ENCODE assay signal across 23 mouse cellular contexts in genomic region chr12:29708166-29708565, GRCm38 (mm10).
DNase-seq lines count a peak whose midpoint lies in the region; ATAC-seq and TF ChIP-seq lines count a peak whose summit lies in the region.
"Had no signal": no experiment of that assay in that cellular context is flagged by ENCODE, and none has a peak within 500 bp of the region (broad histone marks: within the 10 kb centered on the region; RNA-seq: fewer than 3 reads in every experiment).

No protein-coding gene starts in this region.

- intact Hi-C loops in heart, postnatal 14 days (cut with DNase I), result no loop called here

- 0 out of 2 replicates have a peak, but pooled peaks cover 4% of the 10 kb centered on the region for H3K4me1 ChIP-seq in heart, embryonic 16.5 days (ENCODE audit: control insufficient read depth, insufficient read depth, low read length)
- H3K4me1 ChIP-seq in midbrain, postnatal 0 days (ENCODE audit: insufficient read depth, low read length), result peaks cover 3% of the 10 kb centered on the region; the same call in 1 of the 2 replicates
- peaks cover 12% of the 10 kb centered on the region for H3K4me1 ChIP-seq in midbrain, embryonic 13.5 days (replicated peaks)

- H3K27me3 ChIP-seq in heart, embryonic 16.5 days (ENCODE audit: control insufficient read depth, insufficient read depth, low read length), result no peaks in the 10 kb centered on the region
- H3K27me3 ChIP-seq in midbrain, postnatal 0 days (ENCODE audit: insufficient read depth, low read length), result no peaks in the 10 kb centered on the region
- H3K27me3 ChIP-seq in midbrain, embryonic 13.5 days, result no peaks in the 10 kb centered on the region
- H3K27me3 ChIP-seq: CH12.LX; embryonic facial prominence, embryonic 13.5 days; hindbrain, embryonic 15.5 days had no signal

- no peak overlapping the region for H3K4me3 ChIP-seq in heart, embryonic 16.5 days (ENCODE audit: low read length)
- H3K4me3 ChIP-seq in midbrain, postnatal 0 days (ENCODE audit: low read depth, low read length), result no peak overlapping the region
- H3K4me3 ChIP-seq in midbrain, embryonic 13.5 days (replicated peaks), result no peak overlapping the region
- H3K4me3 ChIP-seq: embryonic facial prominence, embryonic 13.5 days; forebrain, embryonic 12.5 days; gastrocnemius, adult 2 months; hindbrain, embryonic 15.5 days had no signal

- no peak overlapping the region for H3K27ac ChIP-seq in heart, embryonic 16.5 days (ENCODE audit: low read length)
- no peak overlapping the region for H3K27ac ChIP-seq in midbrain, postnatal 0 days (ENCODE audit: low read depth, low read length)
- no peak overlapping the region for H3K27ac ChIP-seq in midbrain, embryonic 13.5 days
- H3K27ac ChIP-seq: embryonic facial prominence, embryonic 13.5 days; forebrain, embryonic 12.5 days; gastrocnemius, adult 2 months; hindbrain, embryonic 15.5 days had no signal

- ATAC-seq in heart, embryonic 16.5 days (replicated peaks; ENCODE audit: extremely low read depth, insufficient read depth, low FRiP score), result peak; percentile 28; the same call in 1 of the 2 replicates
- no peak for ATAC-seq in midbrain, postnatal 0 days (ENCODE audit: low FRiP score)
- no peak for ATAC-seq in midbrain, embryonic 13.5 days
- ATAC-seq: activated CD4-positive, CD25-positive, alpha-beta regulatory T cell, adult 4 months; forebrain, embryonic 16.5 days; inflammation-experienced regulatory T-cells, adult 6 months; Patski had no signal

- H3K36me3 ChIP-seq in heart, embryonic 16.5 days (ENCODE audit: control insufficient read depth, insufficient read depth), result no peaks in the 10 kb centered on the region
- no peaks in the 10 kb centered on the region for H3K36me3 ChIP-seq in midbrain, postnatal 0 days (ENCODE audit: insufficient read depth, low read length)
- no peaks in the 10 kb centered on the region for H3K36me3 ChIP-seq in midbrain, embryonic 13.5 days
- H3K36me3 ChIP-seq: embryonic facial prominence, embryonic 13.5 days; forebrain, embryonic 12.5 days; hindbrain, embryonic 15.5 days had no signal

- H3K9me3 ChIP-seq in heart, embryonic 16.5 days (replicated peaks; ENCODE audit: control insufficient read depth, low read length), result no peaks in the 10 kb centered on the region
- no peaks in the 10 kb centered on the region for H3K9me3 ChIP-seq in midbrain, postnatal 0 days (ENCODE audit: low read length)
- no peaks in the 10 kb centered on the region for H3K9me3 ChIP-seq in midbrain, embryonic 13.5 days
- H3K9me3 ChIP-seq: embryonic facial prominence, embryonic 13.5 days; forebrain, embryonic 12.5 days; hindbrain, embryonic 15.5 days had no signal

- H3K4me2 ChIP-seq in heart, embryonic 16.5 days (ENCODE audit: low read depth, low read length), result no peak overlapping the region
- H3K4me2 ChIP-seq in midbrain, postnatal 0 days (ENCODE audit: low read depth, low read length, poor library complexity, severe bottlenecking), result no peak overlapping the region
- no peak overlapping the region for H3K4me2 ChIP-seq in midbrain, embryonic 13.5 days (replicated peaks)
- H3K4me2 ChIP-seq: embryonic facial prominence, embryonic 13.5 days; forebrain, embryonic 12.5 days; hindbrain, embryonic 15.5 days had no signal

- TF ChIP-seq CTCF in midbrain, postnatal 0 days (IDR thresholded peaks at IDR 0.05), result peak; percentile 46

- WGBS in heart, embryonic 16.5 days, result 30% methylated on average over 3 of the region's 3 CpGs
- 71% methylated on average over 3 of the region's 3 CpGs for WGBS in midbrain, postnatal 0 days
- 90% methylated on average over 3 of the region's 3 CpGs for WGBS in midbrain, embryonic 13.5 days

- DNase-seq in heart, postnatal 14 days, result no peak
- DNase-seq in layer of hippocampus, adult 11-12 months (ENCODE audit: low spot score), result peak; percentile 56
- DNase-seq in layer of hippocampus, postnatal 14 days (ENCODE audit: low spot score in 2 of 2), result no peak
- DNase-seq in midbrain, postnatal 0 days (ENCODE audit: low spot score), result no peak
- peak; percentile 74 for DNase-seq in brain, adult 2 months (ENCODE audit: low read depth, low spot score)
- DNase-seq in kidney, adult 9 months, result no peak
- DNase-seq: adrenal gland, postnatal 14 days; cerebellum, adult 18-20 months; cerebellum, adult 9-11 months; cerebellum, postnatal 36 days; gastrocnemius, adult 2 months; gastrocnemius, postnatal 25 days; heart, postnatal 4 days had no signal

- no peak overlapping the region for H3K9ac ChIP-seq in heart, embryonic 16.5 days (ENCODE audit: low read length)
- H3K9ac ChIP-seq in midbrain, postnatal 0 days (replicated peaks; ENCODE audit: low read length, poor library complexity, severe bottlenecking), result no peak overlapping the region
- no peak overlapping the region for H3K9ac ChIP-seq in midbrain, embryonic 13.5 days (replicated peaks)
- H3K9ac ChIP-seq: embryonic facial prominence, embryonic 13.5 days; forebrain, embryonic 12.5 days; hindbrain, embryonic 15.5 days had no signal

Comparison
In these comparisons a context has a peak if more than half of its experiments do, and no peak if none do; other contexts are left out.
1. DNase-seq: peak in layer of hippocampus, adult 11-12 months (single experiment) and brain, adult 2 months (single experiment); none in heart, postnatal 14 days (0 of 2), layer of hippocampus, postnatal 14 days (0 of 2), midbrain, postnatal 0 days (single experiment) and kidney, adult 9 months (single experiment).